Mouse (Mus musculus): ENCODE data around the gene Mgst2. TPM values are rescaled to one million over a fixed set of nuclear protein-coding genes. Genes with fewer than 3 reads are reported as not detected.

The Mgst2 gene
- total and polyA plus RNA-seq, 3 experiments, result 48.8 to 147 (median 76.0) TPM

- Histone ChIP-seq H3K79me2 (replicated peaks; ENCODE audit: control insufficient read depth, extremely low read depth, insufficient read depth, poor library complexity, severe bottlenecking) (no peaks in the 10 kb centered on the region), H3K27ac (ENCODE audit: insufficient read depth, low read depth) (no peak overlapping the region), H3K9me3 (replicated peaks; ENCODE audit: low read length) (no peaks in the 10 kb centered on the region), H3K4me2 (ENCODE audit: insufficient read depth, low read depth, poor library complexity, severe bottlenecking) (no peak overlapping the region), H3K9ac (ENCODE audit: insufficient read depth, low read depth) (no peak overlapping the region), H3K27me3 (replicated peaks) (no peaks in the 10 kb centered on the region), H3K4me1 (ENCODE audit: control insufficient read depth in 1 of 2, insufficient read depth in 2 of 2) (peaks cover 0 to 6% of the 10 kb centered on the region in 2 experiments; a peak in 2 of 4 replicates), H3K36me3 (replicated peaks in 1 of 2; ENCODE audit: control insufficient read depth in 1 of 2, insufficient read depth in 1 of 2, low read length in 1 of 2) (peaks cover 0 to 23% of the 10 kb centered on the region in 2 experiments), H3K4me3 (replicated peaks in 1 of 3; ENCODE audit: low read depth in 2 of 3, low read length in 2 of 3, poor library complexity in 1 of 3) (no peak overlapping the region)
- no peak for DNase-seq (ENCODE audit: extremely low read depth)
- TF ChIP-seq MYC (IDR thresholded peaks at IDR 0.05; ENCODE audit: low read depth, low read length) (no peak), BHLHE40 (IDR thresholded peaks at IDR 0.05; ENCODE audit: low read depth, low read length) (no peak), MEF2A (IDR thresholded peaks at IDR 0.05; ENCODE audit: borderline replicate concordance, low read depth, low read length) (no peak), NELFE (IDR thresholded peaks at IDR 0.05; ENCODE audit: low read depth, low read length) (no peak), CTCF (conservative IDR thresholded peaks at IDR 0.05 in 1 of 2, IDR thresholded peaks at IDR 0.05 in 1 of 2; ENCODE audit: low read depth in 2 of 2, low read length in 2 of 2) (no peak), MAX (IDR thresholded peaks at IDR 0.05; ENCODE audit: low read length) (no peak), ZMIZ1 (IDR thresholded peaks at IDR 0.05; ENCODE audit: low read depth, low read length) (no peak), MAZ (IDR thresholded peaks at IDR 0.05; ENCODE audit: low read depth, low read length) (no peak), RAD21 (IDR thresholded peaks at IDR 0.05; ENCODE audit: low read depth, low read length) (no peak), ZC3H11A (IDR thresholded peaks at IDR 0.05; ENCODE audit: low read depth, low read length) (no peak), TBP (conservative IDR thresholded peaks at IDR 0.05; ENCODE audit: low read depth, low read length) (no peak), ZKSCAN1 (IDR thresholded peaks at IDR 0.05; ENCODE audit: borderline replicate concordance, low read depth, low read length) (no peak), EP300 (IDR thresholded peaks at IDR 0.05; ENCODE audit: low read length) (no peak)
- in situ Hi-C loops (cut with MboI; ENCODE audit: low pct_ligation_motif_present, low pct_unique_long_range_greater_than_20kb, low sequenced_read_pairs), result no loop called here
- dilution Hi-C loops (cut with MboI; ENCODE audit: extremely low pct_ligation_motif_present, extremely low pct_unique_long_range_greater_than_20kb, low sequenced_read_pairs), result no loop called here
Measured at GRCm38 (mm10) chr3:51693196-51693595, 33.0 kb downstream of the Mgst2 start.

- Histone ChIP-seq H3K9me3 (replicated peaks; ENCODE audit: low read length) (no peaks in the 10 kb centered on the region), H3K4me2 (ENCODE audit: insufficient read depth, low read depth, poor library complexity, severe bottlenecking) (no peak overlapping the region), H3K79me2 (replicated peaks; ENCODE audit: control insufficient read depth, extremely low read depth, insufficient read depth, poor library complexity, severe bottlenecking) (no peaks in the 10 kb centered on the region), H3K27me3 (replicated peaks) (no peaks in the 10 kb centered on the region), H3K27ac (ENCODE audit: insufficient read depth, low read depth) (no peak overlapping the region), H3K4me3 (replicated peaks in 1 of 3; ENCODE audit: low read depth in 2 of 3, low read length in 2 of 3, poor library complexity in 1 of 3) (no peak overlapping the region), H3K36me3 (replicated peaks in 1 of 2; ENCODE audit: control insufficient read depth in 1 of 2, insufficient read depth in 1 of 2, low read length in 1 of 2) (peaks cover 0 to 10% of the 10 kb centered on the region in 2 experiments), H3K9ac (ENCODE audit: insufficient read depth, low read depth) (no peak overlapping the region), H3K4me1 (ENCODE audit: control insufficient read depth in 1 of 2, insufficient read depth in 2 of 2) (peaks cover 0 to 6% of the 10 kb centered on the region in 2 experiments; a peak in 2 of 4 replicates)
- TF ChIP-seq E2F4 (IDR thresholded peaks at IDR 0.05; ENCODE audit: insufficient replicate concordance, low read depth, low read length), result no peak
- TF ChIP-seq TBP (conservative IDR thresholded peaks at IDR 0.05; ENCODE audit: low read depth, low read length), result no peak
- TF ChIP-seq MAX (IDR thresholded peaks at IDR 0.05; ENCODE audit: low read length), result no peak
- no peak for TF ChIP-seq CHD1 (IDR thresholded peaks at IDR 0.05; ENCODE audit: low read depth, low read length)
- no peak for TF ChIP-seq SIN3A (IDR thresholded peaks at IDR 0.05; ENCODE audit: low read length)
- dilution Hi-C loops (cut with MboI; ENCODE audit: extremely low pct_ligation_motif_present, extremely low pct_unique_long_range_greater_than_20kb, low sequenced_read_pairs), result no loop called here
- DNase-seq (ENCODE audit: extremely low read depth), result no peak
- in situ Hi-C loops (cut with MboI; ENCODE audit: low pct_ligation_motif_present, low pct_unique_long_range_greater_than_20kb, low sequenced_read_pairs), result no loop called here
Measured at GRCm38 (mm10) chr3:51694576-51694975, 34.4 kb downstream of the Mgst2 start.
